Mouse (Mus musculus): ENCODE results near the gene Cnnm4. TPM values are rescaled to one million over a fixed set of nuclear protein-coding genes. Genes with fewer than 3 reads are reported as not detected.

Cnnm4 gene
- polyA plus RNA-seq, 1 experiment from 2014 or later: 11.0 TPM

DNA sequence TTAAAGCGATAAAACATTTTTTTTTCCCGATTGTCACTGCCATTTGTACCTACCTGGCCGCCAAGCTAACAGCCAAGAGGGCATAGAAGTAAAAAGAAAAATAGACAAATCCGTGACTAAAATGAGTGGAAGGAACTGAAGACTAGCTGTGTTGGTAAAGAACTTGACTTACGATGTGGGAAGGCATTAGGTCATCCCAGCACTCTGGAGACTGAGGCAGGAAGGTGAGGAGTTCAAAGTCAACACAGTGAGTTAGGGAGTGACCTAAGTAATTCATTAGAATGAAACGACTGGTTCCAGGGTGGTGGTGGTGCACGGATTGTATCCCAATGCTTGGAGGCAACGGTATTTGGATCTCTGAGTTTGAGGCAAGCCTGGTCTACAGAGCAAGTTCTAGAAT is 25.9 kb upstream of the Cnnm4 start:
- peak; percentile 13 for ATAC-seq
- peak overlapping the region; percentile 75 for H3K4me3 ChIP-seq (replicated peaks; ENCODE audit: low read length)
- no peaks in the 10 kb centered on the region for H3K27me3 ChIP-seq (replicated peaks; ENCODE audit: control insufficient read depth, insufficient read depth, low read length)
- no peaks in the 10 kb centered on the region for H3K9me3 ChIP-seq (ENCODE audit: control insufficient read depth, low read length)
- H3K36me3 ChIP-seq (ENCODE audit: control insufficient read depth, insufficient read depth): no peaks in the 10 kb centered on the region
- 45% methylated on average over 8 of the region's 8 CpGs for WGBS
- H3K4me2 ChIP-seq (ENCODE audit: low read length): peak overlapping the region; percentile 28
- H3K27ac ChIP-seq (ENCODE audit: low read length): peak overlapping the region; percentile 16; the same call in 1 of the 2 replicates
- H3K9ac ChIP-seq (replicated peaks; ENCODE audit: low read depth, low read length): 0 out of 2 replicates have a peak overlapping the region, but pooled peaks have one; percentile 2
- peaks cover 8% of the 10 kb centered on the region for H3K4me1 ChIP-seq (replicated peaks; ENCODE audit: control insufficient read depth, insufficient read depth, low read length)

DNA sequence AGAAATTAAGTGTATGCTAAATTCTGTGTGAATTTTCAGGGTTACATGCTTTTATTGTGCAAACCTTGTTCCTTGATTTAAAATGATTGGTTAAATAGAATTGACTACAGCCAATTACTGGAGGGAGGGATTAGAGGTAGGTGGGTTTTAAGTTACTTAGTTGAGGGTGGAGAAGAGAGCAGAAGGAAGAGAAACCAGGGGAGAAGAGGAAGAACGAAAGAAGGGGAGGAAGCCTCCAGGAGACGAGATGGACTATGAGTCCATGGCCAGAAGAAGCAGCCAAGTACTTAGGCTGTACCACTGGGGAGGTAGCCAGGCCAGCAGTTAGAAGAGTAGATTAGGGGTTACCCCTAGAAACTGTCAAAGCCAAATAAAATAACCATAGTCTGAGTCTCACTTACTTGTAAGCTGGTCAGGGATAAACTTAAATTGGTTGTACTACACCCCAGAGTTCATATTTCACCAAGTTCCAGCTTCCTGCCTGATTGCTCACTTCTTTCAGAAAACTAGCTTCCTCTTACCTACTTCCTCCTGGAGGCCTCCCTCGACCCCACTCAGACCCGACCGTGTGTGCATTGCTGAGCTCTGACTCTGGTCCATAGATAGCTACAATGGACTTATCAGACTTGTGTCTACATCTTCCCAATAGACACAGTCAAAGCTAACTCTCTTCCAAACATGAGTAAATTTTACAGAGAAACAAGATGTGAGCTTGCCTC is 25.2 kb upstream of the Cnnm4 start:
- Histone ChIP-seq H3K4me1 (replicated peaks; ENCODE audit: control insufficient read depth, insufficient read depth, low read length) (peaks cover 8% of the 10 kb centered on the region), H3K9ac (replicated peaks; ENCODE audit: low read depth, low read length) (no peak overlapping the region), H3K4me3 (replicated peaks; ENCODE audit: low read length) (no peak overlapping the region), H3K27me3 (replicated peaks; ENCODE audit: control insufficient read depth, insufficient read depth, low read length) (no peaks in the 10 kb centered on the region), H3K9me3 (ENCODE audit: control insufficient read depth, low read length) (no peaks in the 10 kb centered on the region), H3K36me3 (ENCODE audit: control insufficient read depth, insufficient read depth) (no peaks in the 10 kb centered on the region), H3K4me2 (ENCODE audit: low read length) (no peak overlapping the region), H3K27ac (ENCODE audit: low read length) (no peak overlapping the region)
- 93% methylated on average over 5 of the region's 5 CpGs for WGBS
- ATAC-seq: no peak

DNA sequence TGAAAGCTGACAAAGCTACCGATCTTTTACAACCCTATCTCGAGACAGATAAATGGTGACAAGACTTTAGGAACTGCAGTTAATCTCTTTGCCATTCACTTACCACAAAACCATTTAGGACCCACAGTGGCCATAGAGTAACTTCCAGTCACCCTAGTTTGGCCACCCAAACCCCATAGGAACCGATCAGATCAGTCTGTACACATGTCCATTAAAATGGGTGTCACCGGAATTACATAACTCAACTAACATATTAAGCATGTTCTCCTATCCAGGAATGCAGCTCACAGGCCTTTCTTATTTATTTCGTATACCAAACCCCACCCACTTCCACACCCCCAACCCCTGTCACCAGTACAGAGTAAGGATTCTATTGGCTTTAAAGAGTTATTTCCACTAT is 24.6 kb upstream of the Cnnm4 start:
- WGBS: 94% methylated on average over 5 of the region's 5 CpGs
- ATAC-seq: no peak

DNA sequence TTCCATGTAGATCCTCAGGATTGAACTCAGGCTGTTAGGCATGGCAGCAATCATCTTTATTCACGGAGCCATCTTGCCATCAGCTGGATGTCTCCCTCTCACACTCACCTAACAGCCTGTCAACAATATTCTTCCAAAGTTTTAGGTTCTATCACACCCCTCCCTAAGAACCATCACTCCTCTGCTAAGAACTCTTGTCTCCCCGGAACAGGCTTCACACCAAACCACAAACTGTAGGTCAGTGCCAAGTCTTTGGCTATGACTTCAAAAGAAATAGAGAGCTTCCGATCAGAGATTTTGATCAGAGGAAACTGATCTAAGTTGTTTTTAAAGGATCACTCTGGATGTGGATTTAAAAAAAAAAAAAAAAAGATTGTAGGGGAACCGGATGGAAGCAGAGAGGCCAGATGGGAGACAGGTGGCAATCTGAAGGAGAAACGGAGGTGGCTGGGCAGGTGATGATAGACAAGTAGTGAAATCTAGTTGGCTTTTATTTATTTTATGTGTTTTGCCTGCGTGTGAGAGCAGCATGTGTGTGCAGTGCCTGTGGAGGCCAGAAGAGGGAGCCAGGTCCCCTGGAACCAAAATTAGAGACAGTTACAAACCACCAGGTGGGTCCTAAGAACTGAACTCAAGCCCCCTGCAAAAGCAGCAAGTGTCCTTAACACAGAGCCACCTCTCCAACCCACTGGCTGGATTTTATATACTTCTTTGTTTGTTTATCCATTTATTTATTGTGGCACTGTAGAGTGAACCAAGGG is 17.2 kb upstream of the Cnnm4 start:
- no peaks in the 10 kb centered on the region for H3K27me3 ChIP-seq (replicated peaks; ENCODE audit: control insufficient read depth, insufficient read depth, low read length)
- H3K9ac ChIP-seq (replicated peaks; ENCODE audit: low read depth, low read length): no peak overlapping the region
- WGBS: 89% methylated on average over 6 of the region's 6 CpGs
- no peaks in the 10 kb centered on the region for H3K9me3 ChIP-seq (ENCODE audit: control insufficient read depth, low read length)
- no peak overlapping the region for H3K27ac ChIP-seq (ENCODE audit: low read length)
- no peak overlapping the region for H3K4me2 ChIP-seq (ENCODE audit: low read length)
- no peak for ATAC-seq
- H3K4me1 ChIP-seq (replicated peaks; ENCODE audit: control insufficient read depth, insufficient read depth, low read length): no peaks in the 10 kb centered on the region
- no peak overlapping the region for H3K4me3 ChIP-seq (replicated peaks; ENCODE audit: low read length)
- no peaks in the 10 kb centered on the region for H3K36me3 ChIP-seq (ENCODE audit: control insufficient read depth, insufficient read depth)

More for the DNA sequence above, 24.6 kb upstream of the Cnnm4 start:
- Histone ChIP-seq H3K27ac (ENCODE audit: low read length) (no peak overlapping the region), H3K4me2 (ENCODE audit: low read length) (no peak overlapping the region), H3K27me3 (replicated peaks; ENCODE audit: control insufficient read depth, insufficient read depth, low read length) (no peaks in the 10 kb centered on the region), H3K36me3 (ENCODE audit: control insufficient read depth, insufficient read depth) (no peaks in the 10 kb centered on the region), H3K4me3 (replicated peaks; ENCODE audit: low read length) (no peak overlapping the region), H3K9me3 (ENCODE audit: control insufficient read depth, low read length) (no peaks in the 10 kb centered on the region), H3K9ac (replicated peaks; ENCODE audit: low read depth, low read length) (no peak overlapping the region), H3K4me1 (replicated peaks; ENCODE audit: control insufficient read depth, insufficient read depth, low read length) (peaks cover 8% of the 10 kb centered on the region)

DNA sequence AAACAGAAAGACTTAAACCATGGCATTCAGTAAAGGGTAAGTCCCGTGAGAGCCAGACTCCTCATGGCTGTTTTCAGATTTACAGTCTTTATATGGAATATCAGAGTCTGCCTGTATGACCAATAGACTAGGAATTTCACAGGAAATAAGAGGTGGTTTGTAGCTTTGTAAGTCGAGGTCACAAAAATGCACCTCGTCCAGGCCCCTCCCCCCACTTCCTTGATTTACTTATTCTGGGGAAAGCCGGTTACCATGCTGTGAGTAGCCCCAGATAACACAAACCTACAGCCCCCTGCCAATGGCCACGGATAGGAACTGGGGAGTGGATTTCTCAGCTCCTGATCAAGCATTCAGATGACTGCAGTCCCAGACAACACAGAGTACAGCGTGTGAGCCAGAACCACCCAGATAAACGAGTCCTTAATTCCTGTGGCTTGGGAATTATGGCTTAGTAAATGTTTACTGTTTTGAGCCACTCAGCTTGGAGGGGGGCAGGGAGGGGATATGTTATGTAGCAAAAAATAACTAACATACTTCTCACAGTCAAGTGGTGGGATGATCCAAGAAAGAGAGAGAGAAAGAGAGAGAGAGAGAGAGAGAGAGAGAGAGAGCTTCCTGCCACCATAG is 13.9 kb upstream of the Cnnm4 start:
- Histone ChIP-seq H3K9ac (replicated peaks; ENCODE audit: low read depth, low read length) (no peak overlapping the region), H3K4me1 (replicated peaks; ENCODE audit: control insufficient read depth, insufficient read depth, low read length) (no peaks in the 10 kb centered on the region), H3K27me3 (replicated peaks; ENCODE audit: control insufficient read depth, insufficient read depth, low read length) (no peaks in the 10 kb centered on the region), H3K4me3 (replicated peaks; ENCODE audit: low read length) (no peak overlapping the region), H3K4me2 (ENCODE audit: low read length) (no peak overlapping the region), H3K9me3 (ENCODE audit: control insufficient read depth, low read length) (no peaks in the 10 kb centered on the region), H3K27ac (ENCODE audit: low read length) (no peak overlapping the region), H3K36me3 (ENCODE audit: control insufficient read depth, insufficient read depth) (no peaks in the 10 kb centered on the region)
- ATAC-seq: no peak
- WGBS: 46% methylated on average over 7 of the region's 7 CpGs

DNA sequence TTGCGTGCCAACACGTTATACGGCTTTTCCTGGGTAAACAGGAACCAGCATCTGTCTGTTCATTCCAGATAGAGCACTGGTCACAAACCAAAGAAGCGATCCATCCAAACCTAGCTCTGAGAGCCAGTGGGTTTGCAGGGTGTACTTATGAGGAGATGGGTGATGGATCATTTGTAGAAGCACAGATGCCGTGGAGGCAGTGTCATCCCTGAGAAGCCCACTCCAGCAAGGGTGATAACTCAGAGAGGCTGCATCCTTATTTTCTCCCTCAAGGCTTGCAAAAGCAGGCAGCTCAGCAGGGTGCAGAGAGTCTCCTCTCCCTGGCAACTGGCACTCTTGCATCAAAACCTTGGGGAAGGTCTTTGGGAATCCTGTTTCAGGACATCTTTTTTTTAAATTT is 13.3 kb upstream of the Cnnm4 start:
- Histone ChIP-seq H3K27me3 (replicated peaks; ENCODE audit: control insufficient read depth, insufficient read depth, low read length) (no peaks in the 10 kb centered on the region), H3K4me1 (replicated peaks; ENCODE audit: control insufficient read depth, insufficient read depth, low read length) (no peaks in the 10 kb centered on the region), H3K9me3 (ENCODE audit: control insufficient read depth, low read length) (no peaks in the 10 kb centered on the region), H3K36me3 (ENCODE audit: control insufficient read depth, insufficient read depth) (no peaks in the 10 kb centered on the region), H3K4me2 (ENCODE audit: low read length) (no peak overlapping the region), H3K9ac (replicated peaks; ENCODE audit: low read depth, low read length) (no peak overlapping the region), H3K27ac (ENCODE audit: low read length) (no peak overlapping the region), H3K4me3 (replicated peaks; ENCODE audit: low read length) (no peak overlapping the region)
- ATAC-seq: no peak
- 86% methylated on average over 5 of the region's 5 CpGs for WGBS

DNA sequence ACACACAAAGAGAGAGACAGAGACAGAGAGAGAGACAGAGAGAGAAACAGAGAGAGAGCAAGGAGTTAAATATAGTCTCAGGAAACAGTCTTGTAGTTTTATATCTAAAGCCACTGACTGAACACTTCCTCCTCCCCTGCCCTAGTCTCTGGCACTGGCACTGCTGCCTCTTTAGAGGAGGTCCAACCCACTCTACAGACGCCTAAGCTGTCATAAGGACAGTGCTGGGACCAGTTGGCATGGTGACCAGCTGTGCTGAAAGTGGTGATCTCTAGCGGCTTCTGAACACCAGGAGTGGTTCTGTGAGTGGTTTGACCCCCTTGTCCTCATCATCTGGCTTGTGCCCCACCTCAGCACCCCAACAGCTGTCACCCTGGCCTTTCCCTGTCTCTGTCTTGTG is 9.6 kb upstream of the Cnnm4 start:
- H3K27me3 ChIP-seq (replicated peaks; ENCODE audit: control insufficient read depth, insufficient read depth, low read length): no peaks in the 10 kb centered on the region
- WGBS: 33% methylated on average over 2 of the region's 2 CpGs
- H3K4me1 ChIP-seq (replicated peaks; ENCODE audit: control insufficient read depth, insufficient read depth, low read length): no peaks in the 10 kb centered on the region
- no peak overlapping the region for H3K4me2 ChIP-seq (ENCODE audit: low read length)
- no peaks in the 10 kb centered on the region for H3K9me3 ChIP-seq (ENCODE audit: control insufficient read depth, low read length)
- H3K4me3 ChIP-seq (replicated peaks; ENCODE audit: low read length): no peak overlapping the region
- no peak for ATAC-seq
- no peak overlapping the region for H3K27ac ChIP-seq (ENCODE audit: low read length)
- H3K36me3 ChIP-seq (ENCODE audit: control insufficient read depth, insufficient read depth): no peaks in the 10 kb centered on the region
- no peak overlapping the region for H3K9ac ChIP-seq (replicated peaks; ENCODE audit: low read depth, low read length)

DNA sequence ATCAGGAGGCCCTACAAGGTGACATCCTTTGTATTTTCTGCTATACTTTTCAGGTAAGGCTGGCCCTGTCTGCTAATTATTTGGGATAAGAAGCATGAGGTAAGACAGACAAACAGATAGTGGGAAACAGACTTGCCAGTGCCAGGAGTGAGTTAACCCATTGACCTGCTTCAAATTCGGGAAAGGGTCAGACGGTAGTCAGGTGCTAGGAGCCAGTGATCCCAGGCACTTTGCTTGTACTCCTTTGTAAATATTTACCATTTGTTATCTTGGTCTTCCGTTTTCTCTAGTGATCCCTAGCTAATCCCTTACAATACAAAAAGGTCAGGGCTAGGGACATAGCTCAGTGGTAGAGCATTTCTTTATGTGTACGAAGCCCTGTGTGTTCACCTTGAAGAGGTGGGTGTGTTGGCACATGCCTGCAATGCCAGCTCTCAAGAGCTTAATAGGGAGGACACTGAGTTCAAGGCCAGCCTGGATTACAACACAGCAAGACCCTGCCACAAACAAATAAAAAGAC is 5.7 kb upstream of the Cnnm4 start:
- Histone ChIP-seq H3K4me2 (ENCODE audit: low read length) (no peak overlapping the region), H3K4me1 (replicated peaks; ENCODE audit: control insufficient read depth, insufficient read depth, low read length) (peaks cover under 1% of the 10 kb centered on the region; the same call in 1 of the 2 replicates), H3K9ac (replicated peaks; ENCODE audit: low read depth, low read length) (no peak overlapping the region), H3K4me3 (replicated peaks; ENCODE audit: low read length) (no peak overlapping the region), H3K9me3 (ENCODE audit: control insufficient read depth, low read length) (no peaks in the 10 kb centered on the region), H3K27me3 (replicated peaks; ENCODE audit: control insufficient read depth, insufficient read depth, low read length) (no peaks in the 10 kb centered on the region), H3K27ac (ENCODE audit: low read length) (no peak overlapping the region), H3K36me3 (ENCODE audit: control insufficient read depth, insufficient read depth) (no peaks in the 10 kb centered on the region)
- 84% methylated on average over 4 of the region's 4 CpGs for WGBS
- no peak for ATAC-seq

DNA sequence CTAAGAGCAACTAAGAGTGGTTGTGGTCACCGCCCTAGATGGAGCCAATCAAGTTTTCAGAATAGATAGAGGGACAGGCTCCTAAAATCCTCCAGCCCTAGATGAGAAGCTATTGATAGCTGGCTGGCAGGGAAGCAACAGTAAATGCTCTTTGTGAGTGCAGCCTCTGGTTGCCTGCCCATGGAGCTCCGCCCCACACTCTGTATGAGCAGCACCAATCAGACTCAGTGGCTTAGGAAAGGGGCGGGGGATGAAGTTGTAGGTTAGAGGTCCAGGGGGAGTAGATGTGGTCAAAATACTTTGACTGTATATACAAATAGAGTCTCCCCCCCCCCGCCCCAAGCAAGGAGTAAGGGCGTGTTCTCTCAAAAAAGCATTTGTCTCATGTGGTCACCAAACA is 4.0 kb upstream of the Cnnm4 start:
- Histone ChIP-seq H3K9ac (replicated peaks; ENCODE audit: low read depth, low read length) (no peak overlapping the region), H3K4me2 (ENCODE audit: low read length) (no peak overlapping the region), H3K27ac (ENCODE audit: low read length) (no peak overlapping the region), H3K9me3 (ENCODE audit: control insufficient read depth, low read length) (no peaks in the 10 kb centered on the region), H3K36me3 (ENCODE audit: control insufficient read depth, insufficient read depth) (no peaks in the 10 kb centered on the region), H3K4me3 (replicated peaks; ENCODE audit: low read length) (no peak overlapping the region), H3K27me3 (replicated peaks; ENCODE audit: control insufficient read depth, insufficient read depth, low read length) (no peaks in the 10 kb centered on the region), H3K4me1 (replicated peaks; ENCODE audit: control insufficient read depth, insufficient read depth, low read length) (peaks cover 11% of the 10 kb centered on the region)
- ATAC-seq: no peak
- WGBS: 50% methylated on average over 5 of the region's 5 CpGs

All from forebrain, embryonic 16.5 days (tissue).